In genomic region chr5:64527962-64528361, GRCm38 (mm10) we compare ENCODE assay signal across 14 mouse cellular contexts.
"Had no signal": no experiment of that assay in that cellular context is flagged by ENCODE, and none has a peak within 500 bp of the region (broad histone marks: within the 10 kb centered on the region; RNA-seq: fewer than 3 reads in every experiment).

No protein-coding gene starts in this region.

- H3K4me1 ChIP-seq: limb, embryonic 13.5 days; midbrain, embryonic 10.5 days; neural tube, embryonic 15.5 days had no signal

- H3K27me3 ChIP-seq: limb, embryonic 13.5 days; liver, embryonic 15.5 days; neural tube, embryonic 15.5 days had no signal

- H3K9me3 ChIP-seq: limb, embryonic 13.5 days; liver, embryonic 15.5 days; midbrain, embryonic 10.5 days; neural tube, embryonic 15.5 days had no signal

- H3K9ac ChIP-seq: limb, embryonic 13.5 days; liver, embryonic 15.5 days; neural tube, embryonic 15.5 days had no signal

- H3K4me2 ChIP-seq: limb, embryonic 13.5 days; liver, embryonic 15.5 days; neural tube, embryonic 15.5 days had no signal

- DNase-seq: kidney, adult 18-20 months; kidney, postnatal 10 days; kidney, postnatal 4 days; lung, adult 2 months; lung, postnatal 36 days; midbrain, embryonic 14.5 days; right cerebral cortex, adult 18-20 months; right cerebral cortex, postnatal 25 days had no signal

- H3K36me3 ChIP-seq: limb, embryonic 13.5 days; liver, embryonic 15.5 days; midbrain, embryonic 10.5 days; neural tube, embryonic 15.5 days had no signal

- H3K4me3 ChIP-seq: limb, embryonic 13.5 days; liver, embryonic 15.5 days; midbrain, embryonic 10.5 days; myocyte; neural tube, embryonic 15.5 days had no signal

- ATAC-seq: lung, postnatal 0 days had no signal

- H3K27ac ChIP-seq: limb, embryonic 13.5 days; liver, embryonic 15.5 days; midbrain, embryonic 10.5 days; neural tube, embryonic 15.5 days had no signal
